ENCODE assay signal across 8 mouse cellular contexts in the genomic region with DNA sequence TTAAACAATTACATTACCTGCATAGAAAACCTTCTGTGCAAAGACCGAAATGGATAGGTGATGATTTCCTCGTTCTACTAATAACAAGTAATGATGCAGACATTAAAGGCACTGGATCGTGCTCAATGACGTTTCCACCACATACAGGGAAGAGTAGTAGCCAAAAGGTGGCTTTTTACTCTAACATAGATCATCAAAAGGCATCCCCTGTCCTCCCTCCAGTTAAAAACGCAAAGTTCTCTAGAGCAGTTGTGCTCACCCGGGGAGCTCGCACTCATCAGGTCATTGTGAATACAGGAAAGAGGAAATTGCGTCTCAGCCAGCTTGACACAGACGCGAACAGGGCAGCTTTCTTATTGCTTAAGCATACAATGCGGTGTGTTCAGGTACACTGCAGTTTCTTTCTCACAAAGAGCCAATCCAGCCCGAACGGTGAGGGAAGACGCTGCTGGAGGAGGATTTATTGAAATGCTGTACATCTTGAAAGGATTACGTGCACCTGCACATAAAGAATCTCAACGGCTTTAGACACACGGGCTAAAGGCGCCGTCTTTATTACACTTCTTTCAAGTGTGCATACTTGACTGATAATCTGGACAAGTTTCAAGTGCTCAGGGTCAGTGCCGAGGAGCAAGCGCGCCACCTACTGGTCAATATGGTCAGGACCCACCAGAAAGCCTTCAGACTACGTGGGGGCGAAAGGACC.
DNase-seq lines count a peak whose midpoint lies in the region; ATAC-seq and TF ChIP-seq lines count a peak whose summit lies in the region.

No protein-coding gene starts in this region.

- TF ChIP-seq POLR2A in cortical plate, adult 2 months (IDR thresholded peaks at IDR 0.05; ENCODE audit: extremely low read depth, insufficient read depth, low read length) = no peak

- DNase-seq in adrenal gland, adult (ENCODE audit: inconsistent age in 2 of 2, low spot score in 1 of 2) = peak; percentile 60 to 93
- DNase-seq in gastrocnemius, adult 8-10 months (ENCODE audit: low spot score in 2 of 2) = peak; percentile 29 to 47
- DNase-seq in hindbrain, postnatal 0 days (ENCODE audit: low spot score) = peak; percentile 93
- DNase-seq in left cerebral cortex, adult 18-20 months (ENCODE audit: low spot score in 2 of 2) = peak; percentile 82 to 90
- DNase-seq in right cerebral cortex, postnatal 14 days = peak; percentile 80

- H3K9ac ChIP-seq in hindbrain, postnatal 0 days (replicated peaks; ENCODE audit: low read length) = peak overlapping the region; percentile 35; the same call in 1 of the 2 replicates

- H3K27me3 ChIP-seq in hindbrain, postnatal 0 days (ENCODE audit: insufficient read depth, low read length) = no peaks in the 10 kb centered on the region

- no peaks in the 10 kb centered on the region for H3K9me3 ChIP-seq in hindbrain, postnatal 0 days (ENCODE audit: low read length)

- H3K4me1 ChIP-seq in cortical plate, adult 2 months (ENCODE audit: control insufficient read depth, insufficient read depth, low read length) = no peaks in the 10 kb centered on the region
- no peaks in the 10 kb centered on the region for H3K4me1 ChIP-seq in hindbrain, postnatal 0 days (ENCODE audit: insufficient read depth, low read length)

- no peak overlapping the region for H3K27ac ChIP-seq in cortical plate, adult 2 months (ENCODE audit: insufficient read depth, low read length)
- H3K27ac ChIP-seq in hindbrain, postnatal 0 days = 0 out of 2 replicates have a peak overlapping the region, but pooled peaks have one; percentile 37

- peak overlapping the region; percentile 48 for H3K4me3 ChIP-seq in cortical plate, adult 2 months (ENCODE audit: insufficient read depth, low read length)
- peak overlapping the region; percentile 48 for H3K4me3 ChIP-seq in hindbrain, postnatal 0 days (ENCODE audit: low read length)

- peak overlapping the region; percentile 86 for H3K4me2 ChIP-seq in hindbrain, postnatal 0 days (ENCODE audit: low read depth, low read length)

- no peaks in the 10 kb centered on the region for H3K36me3 ChIP-seq in hindbrain, postnatal 0 days (ENCODE audit: insufficient read depth, low read length)

- 8% methylated on average over 24 of the region's 24 CpGs for whole genome bisulfite sequencing in hindbrain, postnatal 0 days

- ATAC-seq in hindbrain, postnatal 0 days = peak; percentile 92
- ATAC-seq in megakaryocyte, adult 5-6 weeks (ENCODE audit: poor library complexity, severe bottlenecking) = peak; percentile 90
- ATAC-seq in activated CD4-positive, CD25-positive, alpha-beta regulatory T cell, adult 4 months = no peak

- peak; percentile 90 for TF ChIP-seq CTCF in cortical plate, adult 2 months (IDR thresholded peaks at IDR 0.05; ENCODE audit: extremely low read depth, insufficient read depth, low read length)
- TF ChIP-seq CTCF in hindbrain, postnatal 0 days (IDR thresholded peaks at IDR 0.05; ENCODE audit: low read depth) = peak; percentile 94

Comparison
In these comparisons a context has a peak if more than half of its experiments do, and no peak if none do; other contexts are left out.
1. DNase-seq: peak in every context shown above with its lines; median percentile 93 in hindbrain, postnatal 0 days; 86 in left cerebral cortex, adult 18-20 months; 80 in right cerebral cortex, postnatal 14 days; 76 in adrenal gland, adult; 38 in gastrocnemius, adult 8-10 months.